Comparison of ENCODE assay signal across 8 mouse cellular contexts in the genomic region with DNA sequence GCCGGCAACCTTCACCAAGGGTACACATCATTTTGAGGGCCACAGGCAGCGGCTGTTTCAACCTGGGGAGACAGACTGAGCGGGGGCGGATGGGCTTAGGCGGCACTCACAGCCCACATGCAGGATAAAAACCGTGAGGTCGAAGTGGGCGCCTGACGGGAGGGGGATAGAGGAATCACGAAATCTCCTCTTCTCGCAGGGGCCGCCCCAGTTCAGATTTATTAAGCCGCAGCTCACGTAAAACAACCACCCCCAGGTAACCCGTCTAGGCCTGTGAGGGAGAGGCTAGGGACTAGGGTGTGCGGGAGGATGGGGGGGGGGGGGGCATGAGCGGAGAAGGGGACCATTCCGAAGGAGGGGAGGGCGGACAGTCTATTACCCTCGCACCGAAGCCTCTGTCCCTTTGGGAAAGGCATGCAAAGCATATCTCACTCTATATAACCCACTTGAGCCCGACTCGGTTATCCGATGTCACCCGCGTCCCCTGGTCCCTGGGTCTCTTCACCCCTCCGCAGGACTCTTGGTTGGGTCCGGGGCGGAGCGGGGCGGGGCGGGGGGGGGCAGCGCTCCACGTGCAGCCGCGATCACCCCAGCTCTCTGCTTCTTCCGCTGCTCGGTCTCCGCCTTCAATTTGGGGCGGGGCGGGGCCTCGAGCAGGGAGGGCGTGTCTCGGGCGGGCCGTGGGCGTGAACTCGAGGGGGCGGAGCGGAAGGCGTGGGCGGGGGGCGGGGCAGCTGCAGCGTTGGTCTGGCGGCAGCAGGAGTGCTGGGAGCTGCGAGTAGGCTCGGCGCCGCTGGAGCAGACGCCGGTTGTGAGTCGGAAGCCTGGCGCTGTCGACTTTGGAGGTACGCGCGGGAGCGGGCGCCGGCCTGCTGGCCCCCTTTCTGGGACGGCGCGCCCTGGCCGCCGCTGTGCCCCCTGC. TPM values are rescaled to one million over a fixed set of nuclear protein-coding genes. Genes with fewer than 3 reads are reported as not detected.
A peak's percentile ranks its signal among the peaks of the same experiment; 100 is the strongest.
DNase-seq lines count a peak whose midpoint lies in the region; ATAC-seq and TF ChIP-seq lines count a peak whose summit lies in the region.

A gene (plus strand): TSS at position 786 of the 922 bp plus-strand sequence.

- TF ChIP-seq CTCF in heart, adult 2 months (IDR thresholded peaks at IDR 0.05): peak; percentile 84
- TF ChIP-seq CTCF in midbrain, postnatal 0 days (IDR thresholded peaks at IDR 0.05): peak; percentile 69

- peak within 1 kb of the TSS; percentile 100 for H3K27ac ChIP-seq in embryonic facial prominence, embryonic 13.5 days
- H3K27ac ChIP-seq in heart, adult 2 months: peak within 1 kb of the TSS; percentile 97
- peak within 1 kb of the TSS; percentile 99 for H3K27ac ChIP-seq in limb, embryonic 14.5 days (replicated peaks; ENCODE audit: low read depth, low read length)
- peak within 1 kb of the TSS; percentile 88 for H3K27ac ChIP-seq in midbrain, postnatal 0 days (ENCODE audit: low read depth, low read length)

- TF ChIP-seq EP300 in heart, adult 2 months (IDR thresholded peaks at IDR 0.05; ENCODE audit: insufficient read depth, low read depth, low read length): peak; percentile 66; the same call in 1 of the 2 replicates

- H3K9ac ChIP-seq in embryonic facial prominence, embryonic 13.5 days: peak within 1 kb of the TSS; percentile 98
- peak within 1 kb of the TSS; percentile 99 for H3K9ac ChIP-seq in heart, adult 2 months (ENCODE audit: low read depth, low read length)
- peak within 1 kb of the TSS; percentile 95 for H3K9ac ChIP-seq in limb, embryonic 14.5 days (ENCODE audit: low read depth, low read length, severe bottlenecking)
- peak within 1 kb of the TSS; percentile 69 for H3K9ac ChIP-seq in midbrain, postnatal 0 days (replicated peaks; ENCODE audit: low read length, poor library complexity, severe bottlenecking)

- H3K36me3 ChIP-seq in embryonic facial prominence, embryonic 13.5 days: no peaks in the 10 kb centered on the region
- H3K36me3 ChIP-seq in heart, adult 2 months (ENCODE audit: control insufficient read depth, insufficient read depth, low read length): peaks cover 2% of the 10 kb centered on the region; the same call in 1 of the 2 replicates
- no peaks in the 10 kb centered on the region for H3K36me3 ChIP-seq in limb, embryonic 14.5 days (ENCODE audit: control insufficient read depth, insufficient read depth, low read length)
- no peaks in the 10 kb centered on the region for H3K36me3 ChIP-seq in midbrain, postnatal 0 days (ENCODE audit: insufficient read depth, low read length)

- H3K79me2 ChIP-seq in heart, adult 2 months (replicated peaks; ENCODE audit: control insufficient read depth, insufficient read depth, low read length): peaks cover 2% of the 10 kb centered on the region; the same call in 1 of the 2 replicates

- H3K9me3 ChIP-seq in embryonic facial prominence, embryonic 13.5 days: no peaks in the 10 kb centered on the region
- no peaks in the 10 kb centered on the region for H3K9me3 ChIP-seq in limb, embryonic 14.5 days (ENCODE audit: control insufficient read depth, low read length)
- no peaks in the 10 kb centered on the region for H3K9me3 ChIP-seq in midbrain, postnatal 0 days (ENCODE audit: low read length)

- under 1% methylated on average over 69 of the region's 75 CpGs for whole genome bisulfite sequencing in embryonic facial prominence, embryonic 13.5 days
- WGBS in heart, adult 2 months: under 1% methylated on average over 72 of the region's 75 CpGs
- under 1% methylated on average over 56 of the region's 75 CpGs for WGBS in limb, embryonic 14.5 days
- WGBS in midbrain, postnatal 0 days: under 1% methylated on average over 61 of the region's 75 CpGs

- TF ChIP-seq POLR2A in heart, adult 2 months (IDR thresholded peaks at IDR 0.05; ENCODE audit: insufficient read depth, low read depth, low read length): peak; percentile 97
- peak; percentile 98 for TF ChIP-seq POLR2A in limb, embryonic 14.5 days (IDR thresholded peaks at IDR 0.05; ENCODE audit: borderline replicate concordance, extremely low read depth, insufficient read depth, insufficient read length)

- H3K4me2 ChIP-seq in embryonic facial prominence, embryonic 13.5 days: peak within 1 kb of the TSS; percentile 81
- H3K4me2 ChIP-seq in limb, embryonic 14.5 days (replicated peaks; ENCODE audit: low read depth, low read length, severe bottlenecking): peak within 1 kb of the TSS; percentile 75
- peak within 1 kb of the TSS; percentile 66 for H3K4me2 ChIP-seq in midbrain, postnatal 0 days (ENCODE audit: low read depth, low read length, poor library complexity, severe bottlenecking)

- no peaks in the 10 kb centered on the region for H3K27me3 ChIP-seq in embryonic facial prominence, embryonic 13.5 days
- H3K27me3 ChIP-seq in heart, adult 2 months (ENCODE audit: control insufficient read depth, insufficient read depth, low read length): no peaks in the 10 kb centered on the region
- no peaks in the 10 kb centered on the region for H3K27me3 ChIP-seq in limb, embryonic 14.5 days (ENCODE audit: control insufficient read depth, insufficient read depth, low read length)
- H3K27me3 ChIP-seq in midbrain, postnatal 0 days (ENCODE audit: insufficient read depth, low read length): no peaks in the 10 kb centered on the region

- DNase-seq in 3134 (ENCODE audit: extremely low read depth, insufficient read length, low spot score): peak; percentile 95
- peak; percentile 95 to 96 for DNase-seq in adrenal gland, postnatal 36 days
- DNase-seq in heart, adult 2 months: peak; percentile 95 to 96
- DNase-seq in kidney, adult 9 months: peak; percentile 91
- peak; percentile 92 for DNase-seq in limb, embryonic 14.5 days (ENCODE audit: low spot score)
- DNase-seq in midbrain, postnatal 0 days (ENCODE audit: low spot score): peak; percentile 93
- DNase-seq in spleen, postnatal 14 days (ENCODE audit: low spot score in 2 of 2): peak; percentile 85 to 88

- ATAC-seq in embryonic facial prominence, embryonic 13.5 days (ENCODE audit: insufficient number of reproducible peaks, insufficient read depth, low FRiP score, low TSS enrichment, low read depth): peak; percentile 92
- ATAC-seq in limb, embryonic 14.5 days (ENCODE audit: low FRiP score, low read depth): peak; percentile 91
- ATAC-seq in midbrain, postnatal 0 days (ENCODE audit: low FRiP score): peak; percentile 95

- intact Hi-C loops in heart, adult 2 months (cut with DNase I): loop anchor here (2.0 to 5.0 kb wide), 2 partner anchors 42 to 56 kb away; no protein-coding TSS in a partner anchor

- peak within 1 kb of the TSS; percentile 84 for H3K4me3 ChIP-seq in embryonic facial prominence, embryonic 13.5 days
- peak within 1 kb of the TSS; percentile 89 for H3K4me3 ChIP-seq in heart, adult 2 months
- H3K4me3 ChIP-seq in limb, embryonic 14.5 days (replicated peaks; ENCODE audit: low read length): peak within 1 kb of the TSS; percentile 91
- peak within 1 kb of the TSS; percentile 73 for H3K4me3 ChIP-seq in midbrain, postnatal 0 days (ENCODE audit: low read depth, low read length)

- H3K4me1 ChIP-seq in embryonic facial prominence, embryonic 13.5 days: peaks cover 36% of the 10 kb centered on the region
- peaks cover 3% of the 10 kb centered on the region for H3K4me1 ChIP-seq in heart, adult 2 months (ENCODE audit: control insufficient read depth, insufficient read depth, low read length)
- H3K4me1 ChIP-seq in limb, embryonic 14.5 days (ENCODE audit: control insufficient read depth, insufficient read depth, low read length): peaks cover 30% of the 10 kb centered on the region
- H3K4me1 ChIP-seq in midbrain, postnatal 0 days (ENCODE audit: insufficient read depth, low read length): no peaks in the 10 kb centered on the region; the same call in 1 of the 2 replicates

RNA-seq across cellular contexts. Expression of the gene that starts here (rescaled TPM):
- total RNA-seq in adrenal gland, postnatal 36 days (2021): 100 to 1,000 TPM in 1 of 2 experiments, 10 to 100 TPM in 1; 53.2 to 139 TPM
- 70.6 and 72.0 TPM in 2 replicates for polyA plus RNA-seq in embryonic facial prominence, embryonic 13.5 days (2015; fragmentation: Nextera tagmentation; extraction: Ambion mirVana)
- 10 to 100 TPM; 31.4 to 33.2 TPM for total RNA-seq in heart, adult 2 months (2021)
- polyA plus RNA-seq in heart, adult 2 months (2012; rRNA removed): 17.3 and 28.7 TPM in 2 replicates
- polyA plus RNA-seq in limb, embryonic 14.5 days (2012; rRNA removed): 48.6 and 49.8 TPM in 2 replicates
- polyA plus RNA-seq in limb, embryonic 14.5 days (2014; fragmentation: Nextera tagmentation; extraction: Ambion mirVana): 64.9 and 67.1 TPM in 2 replicates
- 7.2 and 8.9 TPM in 2 replicates for total RNA-seq in midbrain, postnatal 0 days (2014; rRNA removed)
- polyA plus RNA-seq in midbrain, postnatal 0 days (2015; fragmentation: Nextera tagmentation; extraction: Ambion mirVana): 5.9 and 6.8 TPM in 2 replicates

Comparison
In these comparisons a context has a peak if more than half of its experiments do, and no peak if none do; other contexts are left out.
1. Peak in every context shown above with its lines: DNase-seq, ATAC-seq, H3K4me3 ChIP-seq and H3K27ac ChIP-seq.